Mouse (Mus musculus): ENCODE measurements around the gene Olfr715.
"Not testable (repeated sequence)": the region's sequence is repeated elsewhere in the genome, so short reads cannot be mapped to it uniquely, and the experiment has no call there.

Olfr715 gene

DNA sequence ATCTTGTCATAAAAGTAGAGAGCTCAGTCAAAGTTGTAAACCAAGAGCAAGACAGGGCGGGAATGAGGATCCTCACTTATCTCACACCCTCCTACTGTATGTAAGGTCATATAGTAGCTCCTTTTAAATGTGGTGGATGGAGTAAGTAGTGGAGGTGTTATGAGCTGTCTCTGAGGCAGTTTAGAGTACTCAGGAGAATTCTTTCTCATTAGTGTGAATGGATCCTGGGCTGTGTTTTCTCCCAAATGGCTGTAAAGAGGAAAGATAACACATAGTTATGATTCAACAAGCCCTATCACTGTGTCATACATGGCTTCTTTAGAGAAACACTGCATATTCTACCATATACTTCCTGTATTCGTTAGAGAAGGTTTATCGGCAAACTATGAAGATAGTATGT lies at the start of gene Olfr715:
Gene Olfr715, minus strand, starts transcription at position 101 of the 400 bp plus-strand sequence.
- not testable (repeated sequence) for DNase-seq (ENCODE audit: low read depth, low spot score)

DNA sequence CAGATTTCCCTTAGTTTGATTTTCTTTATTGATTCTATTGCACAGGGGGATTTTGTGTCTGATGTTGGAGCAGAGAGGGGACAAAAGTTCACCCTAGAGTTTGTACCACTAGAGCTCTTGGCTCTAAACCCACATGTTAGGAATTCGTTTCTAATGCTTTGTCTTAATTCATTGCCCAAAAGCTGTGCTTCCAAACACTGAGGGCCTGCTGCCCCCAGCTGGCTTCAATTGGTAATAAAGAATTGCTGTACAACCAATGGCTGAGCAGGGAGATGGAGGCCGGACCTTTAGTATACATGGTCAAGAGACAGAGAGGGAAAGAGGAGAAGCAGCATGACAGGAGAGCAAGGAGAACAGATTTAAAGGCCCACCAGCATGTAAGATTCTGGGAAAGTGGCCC lies 49.5 kb upstream of the Olfr715 start:
- no peak for DNase-seq (ENCODE audit: low read depth, low spot score)

DNA sequence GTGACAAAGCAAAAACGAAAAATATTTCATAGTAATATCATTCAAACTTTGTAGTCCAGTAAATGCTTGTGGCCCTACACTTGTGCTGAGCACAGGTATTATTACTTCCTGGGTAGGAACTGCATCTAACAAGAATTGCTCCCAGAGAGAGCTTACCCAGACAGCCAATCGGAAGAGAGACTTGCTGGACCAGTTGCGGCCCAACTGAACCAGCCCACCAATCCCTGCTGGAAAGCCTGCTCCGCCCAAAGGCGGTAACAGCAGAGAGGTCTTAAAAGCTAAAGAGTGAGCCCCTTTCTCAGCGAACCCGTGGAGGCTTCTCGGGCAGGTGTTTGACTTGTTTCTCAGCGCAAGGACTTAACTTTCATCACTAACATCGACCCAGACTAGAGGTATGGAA lies 35.8 kb upstream of the Olfr715 start, which contains the start of gene Nlrp14:
Gene Nlrp14, plus strand, starts transcription at position 301 of the 400 bp plus-strand sequence.
- DNase-seq (ENCODE audit: low read depth, low spot score) = no peak

DNA sequence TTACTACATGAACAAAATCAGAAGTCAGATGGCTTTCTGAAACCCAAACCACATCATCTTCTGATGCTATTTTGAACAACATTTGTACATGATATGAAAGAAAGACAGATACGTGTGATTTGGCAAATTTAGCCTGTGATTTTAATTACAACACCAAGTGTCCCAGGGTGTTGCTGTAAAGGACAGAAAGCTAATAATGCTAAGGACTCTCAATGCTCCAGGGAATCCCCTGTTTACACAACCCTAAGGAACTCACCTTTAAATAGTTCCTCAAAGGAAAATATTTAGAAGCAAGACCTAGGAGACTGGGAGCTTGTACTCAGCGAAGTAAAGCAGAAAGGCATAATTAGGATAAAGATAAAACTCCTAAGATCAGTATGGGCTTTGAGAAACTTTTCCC lies 7.1 kb upstream of the Olfr715 start, which contains the start of gene Olfr716:
Gene Olfr716, plus strand, starts transcription at position 301 of the 400 bp plus-strand sequence.
- not testable (repeated sequence) for DNase-seq (ENCODE audit: low read depth, low spot score)

DNA sequence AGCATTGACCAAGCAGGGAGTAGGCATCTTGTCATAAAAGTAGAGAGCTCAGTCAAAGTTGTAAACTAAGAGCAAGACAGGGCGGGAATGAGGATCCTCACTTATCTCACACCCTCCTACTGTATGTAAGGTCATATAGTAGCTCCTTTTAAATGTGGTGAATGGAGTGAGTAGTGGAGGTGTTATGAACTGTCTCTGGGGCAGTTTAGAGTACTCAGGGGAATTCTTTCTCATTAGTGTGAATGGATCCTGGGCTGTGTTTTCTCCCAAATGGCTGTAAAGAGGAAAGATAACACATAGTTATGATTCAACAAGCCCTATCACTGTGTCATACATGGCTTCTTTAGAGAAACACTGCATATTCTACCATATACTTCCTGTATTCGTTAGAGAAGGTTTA lies 20.6 kb downstream of the Olfr715 start, which contains the start of gene Olfr715b:
Gene Olfr715b, minus strand, starts transcription at position 101 of the 400 bp plus-strand sequence.
- not testable (repeated sequence) for DNase-seq (ENCODE audit: low read depth, low spot score)

DNA sequence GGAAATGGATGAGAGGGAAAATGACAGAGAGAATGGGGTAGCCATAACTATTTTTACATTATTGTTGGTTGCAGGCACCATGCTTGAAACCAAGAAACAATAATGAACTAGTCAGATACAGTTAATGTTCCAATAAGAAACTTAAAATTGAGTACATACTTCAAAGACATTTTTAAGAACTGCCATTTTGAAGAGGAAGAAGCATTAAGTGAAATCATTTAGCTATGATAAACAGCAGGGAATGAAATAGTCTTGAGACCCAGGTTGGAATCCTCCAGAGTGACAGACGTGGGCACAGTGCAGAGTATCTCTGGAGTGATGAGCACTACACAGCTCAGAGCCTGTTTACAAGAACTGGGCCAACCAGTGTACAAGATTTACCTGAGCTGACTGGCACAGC lies 38.0 kb downstream of the Olfr715 start, which contains the start of gene Olfr17:
Gene Olfr17, plus strand, starts transcription at position 301 of the 400 bp plus-strand sequence.
- no peak for DNase-seq (ENCODE audit: low read depth, low spot score)

All from telencephalon, adult 2 months (tissue).